Mouse (Mus musculus) liver, adult 2 months (tissue): Measurements from ENCODE around the gene Rnase13. TPM values are rescaled to one million over a fixed set of nuclear protein-coding genes. Genes with fewer than 3 reads are reported as not detected.
A peak's percentile ranks its signal among the peaks of the same experiment; 100 is the strongest.

Experiments
- DNase-seq: peaks from one replicate; pipeline ENCODE4 v3.0.0-alpha.2; 2011; ENCODE audit warnings: low read depth, low spot score; ENCODE audit errors: extremely low read depth
- H3K27ac ChIP-seq: fragments of 200-500 bp; replicated peaks from 2 replicates; pipeline ENCODE4 v1.5.1; 2012; ENCODE audit warnings: low read depth, mild to moderate bottlenecking, control low read depth, inconsistent platforms, low read length; ENCODE audit not compliant: insufficient read depth
- H3K27me3 ChIP-seq: fragments of 200-500 bp; 2 replicates; pipeline ENCODE4 v1.6.1; 2012; ENCODE audit warnings: mild to moderate bottlenecking, moderate library complexity, low read length, inconsistent platforms; ENCODE audit not compliant: control insufficient read depth, insufficient read depth
- H3K36me3 ChIP-seq: fragments of 200-500 bp; 2 replicates; pipeline ENCODE4 v1.6.1; 2012; ENCODE audit warnings: low read length, inconsistent platforms; ENCODE audit not compliant: control insufficient read depth, insufficient read depth
- H3K4me1 ChIP-seq: fragments of 200-500 bp; 2 replicates; pipeline ENCODE4 v1.6.1; 2011; ENCODE audit warnings: low read length; ENCODE audit not compliant: control insufficient read depth, insufficient read depth
- H3K4me3 ChIP-seq: fragments of 200-500 bp; 2 replicates; pipeline ENCODE4 v1.5.1; 2011; ENCODE audit warnings: low read depth, mild to moderate bottlenecking, control low read depth, low read length, moderate library complexity; ENCODE audit not compliant: insufficient read depth
- H3K79me2 ChIP-seq: fragments of 200-500 bp; 2 replicates; pipeline ENCODE4 v1.6.1; 2012; ENCODE audit warnings: inconsistent platforms, mild to moderate bottlenecking, low read length, moderate library complexity; ENCODE audit not compliant: control insufficient read depth, insufficient read depth
- H3K9ac ChIP-seq: fragments of 200-500 bp; 2 replicates; pipeline ENCODE4 v1.6.1; 2012; ENCODE audit warnings: low read depth, mild to moderate bottlenecking, control low read depth, inconsistent platforms, low read length
- CTCF ChIP-seq: fragments of 200-500 bp; IDR thresholded peaks from 2 replicates; pipeline ENCODE4 v1.5.1; 2011; ENCODE audit warnings: low read depth, low read length, control low read depth
- POLR2A ChIP-seq: fragments of 200-500 bp; IDR thresholded peaks from 2 replicates; pipeline ENCODE4 v1.6.1; 2011; ENCODE audit warnings: low read length, control low read depth; ENCODE audit not compliant: insufficient read depth; ENCODE audit errors: extremely low read depth
- WGBS: fragments of 180-500 bp; shearing (Covaris S2); methylation state at CpG from one replicate; pipeline ENCODE4 v1.1.7; 2018; 5-methylcytosine and 5-hydroxymethylcytosine counted together
- polyA plus RNA-seq: library from polyadenylated mRNA; depleted of rRNA; stranded (reverse); fragments of >200 nt; gene quantifications from 2 replicates; pipeline ENCODE4 v1.2.3, GENCODE M21; 2012; rRNA removed
- total RNA-seq: library from RNA; depleted of rRNA; stranded (reverse); fragments of >200 nt; gene quantifications from 2 replicates; pipeline ENCODE4 v1.2.3, GENCODE M21; 2014; rRNA removed

The Rnase13 gene
- total and polyA plus RNA-seq, 2 experiments, result 0.24 TPM; not detected in 1

GRCm38 (mm10) chr14:51884031-51884544 is 38.5 kb downstream of the Rnase13 start:
- Histone ChIP-seq H3K27me3 (no peaks in the 10 kb centered on the region), H3K4me3 (peak overlapping the region; percentile 61), H3K79me2 (no peaks in the 10 kb centered on the region), H3K4me1 (peaks cover 4% of the 10 kb centered on the region; the same call in 1 of the 2 replicates), H3K36me3 (peaks cover 17% of the 10 kb centered on the region), H3K27ac (0 out of 2 replicates have a peak overlapping the region, but pooled peaks have one; percentile 20), H3K9ac (peak overlapping the region; percentile 51; the same call in 1 of the 2 replicates)
- WGBS, result under 1% methylated on average over 14 of the region's 14 CpGs
- DNase-seq, result peak; percentile 48
- TF ChIP-seq POLR2A (no peak), CTCF (no peak)

GRCm38 (mm10) chr14:51883527-51884030 is 39.0 kb downstream of the Rnase13 start:
- TF ChIP-seq POLR2A, result no peak
- peak; percentile 38; the same call in 1 of the 2 replicates for TF ChIP-seq CTCF
- Histone ChIP-seq H3K9ac (peak overlapping the region; percentile 51), H3K27me3 (no peaks in the 10 kb centered on the region), H3K36me3 (peaks cover 12% of the 10 kb centered on the region), H3K4me3 (peak overlapping the region; percentile 61), H3K79me2 (no peaks in the 10 kb centered on the region), H3K4me1 (peaks cover 4% of the 10 kb centered on the region; the same call in 1 of the 2 replicates), H3K27ac (0 out of 2 replicates have a peak overlapping the region, but pooled peaks have one; percentile 20)
- WGBS, result 0% methylated on average over 4 of the region's 4 CpGs
- peak; percentile 83 for DNase-seq

- Histone ChIP-seq H3K4me3 (no peak overlapping the region), H3K4me1 (no peaks in the 10 kb centered on the region), H3K27me3 (no peaks in the 10 kb centered on the region), H3K9ac (no peak overlapping the region), H3K36me3 (no peaks in the 10 kb centered on the region), H3K27ac (no peak overlapping the region), H3K79me2 (no peaks in the 10 kb centered on the region)
- no peak for DNase-seq
- 76% methylated on average over 3 of the region's 3 CpGs for WGBS
- TF ChIP-seq POLR2A, result no peak
- TF ChIP-seq CTCF, result no peak
Observed at GRCm38 (mm10) chr14:51877517-51877916, 45.1 kb downstream of the Rnase13 start.

- 68% methylated on average over 9 of the region's 9 CpGs for WGBS
- H3K27me3 ChIP-seq, result no peaks in the 10 kb centered on the region
- DNase-seq, result peak; percentile 70
- peaks cover 3% of the 10 kb centered on the region for H3K4me1 ChIP-seq
- no peaks in the 10 kb centered on the region for H3K36me3 ChIP-seq
- H3K79me2 ChIP-seq, result no peaks in the 10 kb centered on the region
- no peak overlapping the region for H3K27ac ChIP-seq
- TF ChIP-seq POLR2A (no peak), CTCF (no peak)
- H3K4me3 ChIP-seq, result no peak overlapping the region
- H3K9ac ChIP-seq, result no peak overlapping the region
Observed at GRCm38 (mm10) chr14:51871741-51872140, 50.8 kb downstream of the Rnase13 start.

Other genes with a start within 250 kb of the Rnase13 start
- gene Gm17079, start 227.3 kb downstream of the Rnase13 start, total RNA-seq, result not detected in 2 replicates
- not detected in 2 replicates for gene Gm17079, start 227.3 kb downstream of the Rnase13 start, polyA plus RNA-seq
- gene Gm5800, start 205.6 kb downstream of the Rnase13 start, total RNA-seq, result not detected in 2 replicates
- not detected in 2 replicates for gene Gm5800, start 205.6 kb downstream of the Rnase13 start, polyA plus RNA-seq
- gene Ang4, start 149.2 kb downstream of the Rnase13 start, total RNA-seq, result not detected in 2 replicates
- gene Ang4, start 149.2 kb downstream of the Rnase13 start, polyA plus RNA-seq, result not detected in 2 replicates
- not detected in 2 replicates for gene AY358078, start 122.7 kb downstream of the Rnase13 start, total RNA-seq
- gene AY358078, start 122.7 kb downstream of the Rnase13 start, polyA plus RNA-seq, result not detected in 2 replicates
- not detected in 2 replicates for gene Ear6, start 69.1 kb downstream of the Rnase13 start, total RNA-seq
- not detected in 2 replicates for gene Ear6, start 69.1 kb downstream of the Rnase13 start, polyA plus RNA-seq
- gene Mettl17, start 37.9 kb downstream of the Rnase13 start, total RNA-seq, result 14.0 and 23.2 TPM in 2 replicates
- gene Mettl17, start 37.9 kb downstream of the Rnase13 start, polyA plus RNA-seq, result 18.2 and 21.0 TPM in 2 replicates
- 0.65 and 1.4 TPM in 2 replicates for gene Slc39a2, start 29.9 kb downstream of the Rnase13 start, total RNA-seq
- 1.1 and 1.8 TPM in 2 replicates for gene Slc39a2, start 29.9 kb downstream of the Rnase13 start, polyA plus RNA-seq
- gene Ndrg2, start 8.6 kb downstream of the Rnase13 start, total RNA-seq, result 1,230 and 1,535 TPM in 2 replicates
- 1,907 and 2,831 TPM in 2 replicates for gene Ndrg2, start 8.6 kb downstream of the Rnase13 start, polyA plus RNA-seq
- not detected in 2 replicates for gene Tppp2, start 4.3 kb downstream of the Rnase13 start, total RNA-seq
- not detected in 2 replicates for gene Tppp2, start 4.3 kb downstream of the Rnase13 start, polyA plus RNA-seq
- gene Arhgef40, start 61.9 kb upstream of the Rnase13 start, total RNA-seq, result 6.1 and 9.5 TPM in 2 replicates
- gene Arhgef40, start 61.9 kb upstream of the Rnase13 start, polyA plus RNA-seq, result 12.5 and 16.1 TPM in 2 replicates
- gene Tmem253, start 92.9 kb upstream of the Rnase13 start, total RNA-seq, result not detected in 2 replicates
- 0.11 TPM in 1 of 2 replicates, not detected in the other for gene Tmem253, start 92.9 kb upstream of the Rnase13 start, polyA plus RNA-seq
- gene Zfp219, start 98.0 kb upstream of the Rnase13 start, total RNA-seq, result 8.9 and 12.6 TPM in 2 replicates
- gene Zfp219, start 98.0 kb upstream of the Rnase13 start, polyA plus RNA-seq, result 27.8 and 31.4 TPM in 2 replicates
- not detected in 2 replicates for gene Olfr221, start 119.7 kb upstream of the Rnase13 start, total RNA-seq
- gene Olfr221, start 119.7 kb upstream of the Rnase13 start, polyA plus RNA-seq, result not detected in 2 replicates
- gene Hnrnpc, start 181.3 kb upstream of the Rnase13 start, total RNA-seq, result 77.5 and 84.4 TPM in 2 replicates
- gene Hnrnpc, start 181.3 kb upstream of the Rnase13 start, polyA plus RNA-seq, result 50.8 and 55.8 TPM in 2 replicates
- gene Rpgrip1, start 187.9 kb upstream of the Rnase13 start, total RNA-seq, result 0.55 and 1.2 TPM in 2 replicates
- gene Rpgrip1, start 187.9 kb upstream of the Rnase13 start, polyA plus RNA-seq, result 0.35 and 0.50 TPM in 2 replicates